Mouse (Mus musculus) hindbrain, embryonic 14.5 days (tissue): ENCODE measurements at regions not wholly inside any gene's neighbourhood (a gene's known extent, or its start where the extent isn't known, plus 50 kb on each side); places are given as distances from the start of the nearest gene placed in this dataset.

Experiments used
- ATAC-seq: fragments of 200-750 bp; cut with Nextera tagmentation; 2 replicates; pipeline ENCODE4 v1.8.0; 2017; ENCODE audit warnings: moderate number of reproducible peaks, mild to moderate bottlenecking, moderate TSS enrichment, moderate library complexity; ENCODE audit not compliant: low FRiP score
- DNase-seq: peaks from one replicate; pipeline ENCODE4 v3.0.0-alpha.2; 2015; ENCODE audit warnings: low spot score
- H3K27ac ChIP-seq: fragments of 300-500 bp; sonication (generic); 2 replicates; pipeline ENCODE4 v1.5.1; 2014; ENCODE audit warnings: mild to moderate bottlenecking, moderate library complexity
- H3K27me3 ChIP-seq: fragments of 300-500 bp; sonication (generic); 2 replicates; pipeline ENCODE4 v1.6.1; 2014; ENCODE audit warnings: mild to moderate bottlenecking, low read length, mixed read lengths; ENCODE audit not compliant: control insufficient read depth, insufficient read depth
- H3K36me3 ChIP-seq: fragments of 300-500 bp; sonication (generic); replicated peaks from 2 replicates; pipeline ENCODE4 v1.6.1; 2014; ENCODE audit not compliant: control insufficient read depth, insufficient read depth
- H3K4me1 ChIP-seq: fragments of 300-500 bp; sonication (generic); replicated peaks from 2 replicates; pipeline ENCODE4 v1.6.1; 2014; ENCODE audit warnings: antibody characterized with exemption, low read length, mixed read lengths; ENCODE audit not compliant: control insufficient read depth, insufficient read depth
- H3K4me2 ChIP-seq: fragments of 300-500 bp; sonication (generic); replicated peaks from 2 replicates; pipeline ENCODE4 v1.6.1; 2014; ENCODE audit warnings: mild to moderate bottlenecking, moderate library complexity
- H3K4me3 ChIP-seq: fragments of 300-500 bp; sonication (generic); replicated peaks from 2 replicates; pipeline ENCODE4 v1.5.1; 2014; ENCODE audit warnings: mild to moderate bottlenecking, low read length
- H3K9ac ChIP-seq: fragments of 300-500 bp; sonication (generic); 2 replicates; pipeline ENCODE4 v1.6.1; 2014
- H3K9me3 ChIP-seq: fragments of 300-500 bp; sonication (generic); 2 replicates; pipeline ENCODE4 v1.6.1; 2016; ENCODE audit warnings: low read length; ENCODE audit not compliant: control insufficient read depth
- WGBS: fragments of 180-500 bp; shearing (Covaris S2); extraction: QIAGEN DNeasy Blood & Tissue Kit; methylation state at CpG from one replicate; pipeline ENCODE4 v1.1.7; 2014; 5-methylcytosine and 5-hydroxymethylcytosine counted together

DNA sequence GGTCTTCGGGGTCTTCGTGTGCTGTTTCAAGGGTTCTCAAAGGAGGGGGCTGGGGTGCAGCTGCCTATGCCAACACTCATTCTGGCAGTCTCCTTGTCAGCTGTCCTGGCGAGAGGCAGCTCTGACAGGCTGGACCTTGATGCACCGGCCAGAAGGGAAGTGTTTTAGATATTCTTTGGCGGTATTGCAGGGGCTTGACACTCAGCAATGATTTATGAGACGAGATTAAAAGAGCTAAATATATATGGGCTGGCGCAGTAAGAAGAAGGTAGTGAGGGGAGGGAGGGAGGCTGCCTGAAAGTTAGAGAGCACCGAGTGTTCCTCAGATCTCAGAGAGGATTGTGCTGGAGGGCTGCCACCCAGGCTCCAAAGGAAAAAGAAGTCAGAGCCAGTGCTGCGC is 50.2 kb upstream of the Pdzd8 start:
- ATAC-seq (no peak), DNase-seq (no peak)
- Histone ChIP-seq H3K9ac (no peak overlapping the region), H3K27me3 (peaks cover 43% of the 10 kb centered on the region), H3K4me1 (no peaks in the 10 kb centered on the region), H3K27ac (no peak overlapping the region), H3K36me3 (no peaks in the 10 kb centered on the region), H3K9me3 (no peaks in the 10 kb centered on the region), H3K4me2 (no peak overlapping the region), H3K4me3 (no peak overlapping the region)
- 75% methylated on average over 9 of the region's 9 CpGs for WGBS

DNA sequence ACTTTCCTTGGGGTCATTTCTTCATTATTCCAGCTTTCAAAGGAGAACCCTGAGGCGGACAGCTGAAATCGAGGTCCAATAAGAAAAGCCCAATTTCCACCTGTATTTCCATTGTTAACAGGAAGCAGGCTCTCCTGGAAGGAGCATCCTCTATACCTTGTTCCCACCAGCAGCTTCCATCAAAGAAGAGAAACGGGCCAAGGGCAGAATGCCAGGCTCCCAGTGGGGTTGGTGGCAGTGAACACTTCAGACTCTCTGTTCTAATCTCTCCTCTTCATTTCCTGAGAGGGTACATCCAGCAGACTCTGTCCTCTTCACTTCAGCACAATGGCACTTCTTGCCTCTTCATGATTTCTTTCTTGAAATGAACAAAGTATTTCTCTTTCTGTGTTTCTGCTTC is 50.9 kb upstream of the Pdzd8 start:
- H3K9me3 ChIP-seq = no peaks in the 10 kb centered on the region
- WGBS = 83% methylated on average over 3 of the region's 3 CpGs
- H3K4me2 ChIP-seq = no peak overlapping the region
- no peak overlapping the region for H3K27ac ChIP-seq
- DNase-seq (no peak), ATAC-seq (no peak)
- H3K27me3 ChIP-seq = peaks cover 51% of the 10 kb centered on the region
- H3K4me1 ChIP-seq = no peaks in the 10 kb centered on the region
- H3K9ac ChIP-seq = no peak overlapping the region
- H3K4me3 ChIP-seq = no peak overlapping the region
- no peaks in the 10 kb centered on the region for H3K36me3 ChIP-seq

DNA sequence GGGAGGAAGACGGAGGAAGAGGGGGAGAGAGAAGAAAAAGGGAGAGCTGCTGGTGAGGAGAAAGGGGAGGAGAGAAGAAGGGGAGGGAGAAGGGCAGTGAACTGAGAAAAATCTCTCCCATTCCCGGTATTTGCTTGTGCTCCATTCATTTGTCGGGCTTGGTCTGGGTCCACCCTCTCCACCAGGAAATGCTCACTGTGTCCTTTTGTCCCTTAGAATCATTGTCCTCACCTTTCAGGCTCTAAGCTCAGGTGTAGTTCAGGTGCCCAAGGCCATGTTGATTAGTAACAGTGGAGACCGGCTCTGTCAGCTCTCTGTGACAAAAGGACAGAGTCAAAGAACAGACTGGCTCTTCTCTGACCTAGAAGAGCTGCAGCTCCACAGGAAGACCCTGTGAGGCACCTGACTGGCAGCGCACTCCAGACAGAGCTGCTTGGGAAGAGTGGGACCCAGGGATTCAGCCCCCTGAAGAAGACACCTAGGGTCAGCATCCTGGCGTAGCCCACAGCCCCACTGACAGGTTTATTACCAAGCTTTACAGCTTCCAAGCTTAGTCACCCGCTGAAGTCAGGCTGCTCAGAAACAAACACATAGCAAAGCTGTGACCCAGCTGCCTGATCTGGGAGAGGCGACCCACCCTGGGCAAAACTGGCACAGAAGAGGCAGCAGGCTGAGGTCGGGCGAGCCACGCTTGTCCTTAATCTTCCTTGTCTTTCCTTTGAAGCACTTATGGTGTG is 54.4 kb upstream of the Pdzd8 start:
- H3K27ac ChIP-seq = no peak overlapping the region
- H3K9me3 ChIP-seq = no peaks in the 10 kb centered on the region
- H3K9ac ChIP-seq = no peak overlapping the region
- no peak for DNase-seq
- no peak overlapping the region for H3K4me2 ChIP-seq
- peaks cover 45% of the 10 kb centered on the region for H3K27me3 ChIP-seq
- no peaks in the 10 kb centered on the region for H3K36me3 ChIP-seq
- H3K4me1 ChIP-seq = no peaks in the 10 kb centered on the region
- ATAC-seq = no peak
- H3K4me3 ChIP-seq = no peak overlapping the region
- WGBS = 38% methylated on average over 11 of the region's 11 CpGs

DNA sequence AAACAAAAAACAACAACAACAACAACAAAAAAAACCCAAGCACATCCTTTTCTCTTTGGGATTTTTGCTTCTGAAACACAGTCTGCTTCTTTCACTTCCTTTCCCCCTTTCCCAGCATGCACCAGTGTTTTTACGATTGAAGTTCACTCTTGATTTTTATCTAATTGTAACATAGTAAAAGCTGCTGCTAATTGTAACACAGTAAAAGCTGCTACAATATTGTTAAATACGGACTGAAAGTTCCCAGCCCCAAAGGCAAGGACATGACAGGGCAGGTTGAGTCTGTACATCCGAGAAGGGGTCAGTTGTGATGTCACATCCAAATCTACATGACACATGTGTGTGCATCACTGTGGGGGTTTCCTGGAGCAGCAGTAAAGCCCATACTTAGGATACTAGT is 55.7 kb upstream of the Pdzd8 start:
- Histone ChIP-seq H3K4me2 (no peak overlapping the region), H3K4me3 (no peak overlapping the region), H3K9me3 (no peaks in the 10 kb centered on the region), H3K27me3 (peaks cover 34% of the 10 kb centered on the region), H3K27ac (no peak overlapping the region), H3K36me3 (no peaks in the 10 kb centered on the region), H3K9ac (no peak overlapping the region), H3K4me1 (no peaks in the 10 kb centered on the region)
- ATAC-seq (no peak), DNase-seq (no peak)
- 80% methylated on average over 3 of the region's 3 CpGs for WGBS

DNA sequence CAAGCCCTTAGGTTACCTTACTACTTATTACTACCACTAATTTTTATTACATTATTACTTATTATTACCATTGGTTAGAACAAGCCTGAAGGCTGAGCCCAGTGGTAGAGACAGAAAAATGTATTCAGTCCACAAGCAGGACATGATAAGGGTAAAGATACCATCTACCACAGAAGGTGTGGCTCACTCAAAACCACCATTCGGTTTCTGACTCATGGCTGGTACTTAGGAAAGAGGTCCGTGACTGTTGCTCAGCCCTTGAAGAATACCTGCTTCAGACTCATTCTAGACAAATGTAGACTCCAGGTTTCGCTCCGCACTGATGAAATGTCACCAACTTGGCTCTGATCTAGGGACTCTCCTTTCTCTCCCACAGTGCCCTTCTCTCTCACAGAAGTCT is 56.1 kb upstream of the Emx2 start:
- Histone ChIP-seq H3K4me3 (no peak overlapping the region), H3K9me3 (no peaks in the 10 kb centered on the region), H3K27ac (no peak overlapping the region), H3K9ac (no peak overlapping the region), H3K4me1 (no peaks in the 10 kb centered on the region), H3K36me3 (no peaks in the 10 kb centered on the region), H3K27me3 (peaks cover 34% of the 10 kb centered on the region), H3K4me2 (no peak overlapping the region)
- DNase-seq (no peak), ATAC-seq (no peak)
- WGBS = 94% methylated on average over 4 of the region's 4 CpGs

DNA sequence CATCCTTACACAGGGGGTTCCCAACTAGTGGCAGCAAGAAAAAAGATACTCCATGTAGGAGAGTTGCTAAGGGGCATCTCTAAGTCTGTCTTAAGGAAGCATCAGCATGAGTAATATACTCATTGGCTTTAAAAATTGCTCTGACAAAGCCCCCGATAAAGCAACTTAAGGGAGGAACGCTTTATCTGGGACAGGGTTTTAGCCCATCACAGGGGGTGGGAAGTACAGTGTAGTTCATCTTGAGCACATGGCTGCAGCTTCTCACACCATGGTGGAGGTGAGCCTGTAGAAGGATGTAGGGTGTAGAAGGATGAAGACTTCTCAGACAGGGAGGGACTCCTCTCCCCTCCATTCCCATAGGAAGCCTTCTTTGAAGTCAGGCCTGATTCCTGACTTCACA is 54.1 kb upstream of the Emx2 start:
- DNase-seq = no peak
- Histone ChIP-seq H3K9ac (no peak overlapping the region), H3K4me1 (no peaks in the 10 kb centered on the region), H3K9me3 (no peaks in the 10 kb centered on the region), H3K4me2 (no peak overlapping the region), H3K27me3 (peaks cover 27% of the 10 kb centered on the region), H3K36me3 (no peaks in the 10 kb centered on the region), H3K4me3 (no peak overlapping the region), H3K27ac (no peak overlapping the region)
- 97% methylated on average over 2 of the region's 2 CpGs for WGBS
- ATAC-seq = no peak

DNA sequence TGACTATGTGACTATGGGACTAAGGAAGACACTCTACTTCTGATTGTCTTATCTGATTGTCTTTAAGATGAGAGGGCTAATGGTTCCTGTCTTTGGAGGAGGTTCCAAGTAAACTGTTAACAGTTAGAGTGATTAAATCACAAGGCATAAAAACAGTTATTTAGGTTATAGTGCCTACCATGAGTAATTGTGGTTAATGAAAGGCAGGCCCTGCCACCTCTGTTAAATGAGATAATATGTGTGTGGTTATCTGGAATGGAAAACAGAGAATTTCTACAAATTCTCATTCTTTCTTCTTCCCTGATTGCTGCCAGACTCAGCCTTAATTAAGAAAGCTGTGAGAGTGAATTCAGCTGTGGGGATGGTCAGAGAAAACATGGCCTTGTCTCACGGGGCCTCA is 53.4 kb upstream of the Emx2 start:
- Histone ChIP-seq H3K27ac (no peak overlapping the region), H3K4me3 (no peak overlapping the region), H3K36me3 (no peaks in the 10 kb centered on the region), H3K9me3 (no peaks in the 10 kb centered on the region), H3K9ac (no peak overlapping the region), H3K27me3 (peaks cover 20% of the 10 kb centered on the region), H3K4me1 (no peaks in the 10 kb centered on the region), H3K4me2 (no peak overlapping the region)
- 86% methylated on average over 1 of the region's 1 CpGs for WGBS
- ATAC-seq (no peak), DNase-seq (no peak)

DNA sequence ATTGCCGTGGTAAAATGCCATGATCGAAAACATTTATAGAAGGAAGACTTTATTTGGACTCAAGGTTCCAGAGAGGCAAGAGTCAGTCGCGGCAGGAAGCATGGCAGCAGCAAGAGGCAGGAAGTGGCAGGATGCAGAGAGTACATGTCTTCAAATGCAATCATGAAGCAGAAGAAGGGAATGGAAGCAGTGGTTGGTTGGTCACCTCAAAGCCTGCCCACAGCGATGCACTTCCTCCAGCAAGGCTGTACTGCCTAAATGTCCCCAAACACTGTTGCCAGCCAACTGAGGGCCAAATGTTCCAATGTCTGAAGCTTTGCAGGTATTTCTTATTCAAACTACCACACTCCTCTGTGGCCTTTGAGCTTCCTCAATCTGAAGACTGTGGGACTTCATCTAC is 52.6 kb upstream of the Emx2 start:
- 89% methylated on average over 5 of the region's 5 CpGs for WGBS
- Histone ChIP-seq H3K4me2 (no peak overlapping the region), H3K27ac (no peak overlapping the region), H3K9me3 (no peaks in the 10 kb centered on the region), H3K36me3 (no peaks in the 10 kb centered on the region), H3K4me1 (no peaks in the 10 kb centered on the region), H3K27me3 (0 out of 2 replicates have a peak, but pooled peaks cover 13% of the 10 kb centered on the region), H3K9ac (no peak overlapping the region), H3K4me3 (no peak overlapping the region)
- ATAC-seq (no peak), DNase-seq (no peak)

DNA sequence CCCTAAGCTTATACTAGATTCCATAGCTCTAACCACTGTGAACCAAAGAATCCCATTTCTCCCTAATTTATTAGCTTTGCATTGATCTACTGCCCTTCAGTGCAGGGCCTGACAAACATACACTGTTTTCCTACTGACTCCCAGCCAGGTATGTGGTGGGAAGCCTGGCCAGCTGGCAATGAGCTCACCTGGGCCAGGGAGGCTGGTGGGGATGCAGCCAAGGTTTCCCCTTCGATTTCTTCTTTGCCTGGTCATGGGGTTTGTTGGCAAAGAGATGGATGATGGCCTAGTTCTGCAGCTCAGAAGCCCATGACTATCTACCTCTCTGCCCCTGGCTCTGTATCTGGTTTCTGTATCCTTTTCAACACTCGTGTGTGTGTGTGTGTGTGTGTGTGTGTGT is 50.1 kb upstream of the Emx2 start:
- no peak for ATAC-seq
- no peak overlapping the region for H3K27ac ChIP-seq
- no peaks in the 10 kb centered on the region for H3K4me1 ChIP-seq
- no peak overlapping the region for H3K9ac ChIP-seq
- no peak overlapping the region for H3K4me3 ChIP-seq
- no peak overlapping the region for H3K4me2 ChIP-seq
- DNase-seq = no peak
- no peaks in the 10 kb centered on the region for H3K27me3 ChIP-seq
- 73% methylated on average over 2 of the region's 2 CpGs for WGBS
- no peaks in the 10 kb centered on the region for H3K9me3 ChIP-seq
- no peaks in the 10 kb centered on the region for H3K36me3 ChIP-seq
